Mouse (Mus musculus) intestine, embryonic 16.5 days (tissue): ENCODE data around the gene Fancc. TPM values are rescaled to one million over a fixed set of nuclear protein-coding genes. Genes with fewer than 3 reads are reported as not detected.

Experiments used
- ATAC-seq: fragments of 200-750 bp; cut with Nextera tagmentation; 2 replicates; pipeline ENCODE4 v1.8.0; 2017; ENCODE audit warnings: moderate TSS enrichment, moderate library complexity
- H3K27ac ChIP-seq: fragments of 300-500 bp; sonication (generic); 2 replicates; pipeline ENCODE4 v1.5.1; 2014; ENCODE audit warnings: mild to moderate bottlenecking, low read length
- H3K27me3 ChIP-seq: fragments of 300-500 bp; sonication (generic); replicated peaks from 2 replicates; pipeline ENCODE4 v1.6.1; 2014; ENCODE audit warnings: low read length, control low read depth, mixed read lengths; ENCODE audit not compliant: control insufficient read depth, insufficient read depth
- H3K36me3 ChIP-seq: fragments of 300-500 bp; sonication (generic); 2 replicates; pipeline ENCODE4 v1.6.1; 2014; ENCODE audit warnings: low read length, control low read depth; ENCODE audit not compliant: control insufficient read depth, insufficient read depth
- H3K4me1 ChIP-seq: fragments of 300-500 bp; sonication (generic); 2 replicates; pipeline ENCODE4 v1.6.1; 2014; ENCODE audit warnings: low read length, control low read depth, mixed read lengths; ENCODE audit not compliant: control insufficient read depth, insufficient read depth
- H3K4me2 ChIP-seq: fragments of 300-500 bp; sonication (generic); 2 replicates; pipeline ENCODE4 v1.6.1; 2014; ENCODE audit warnings: low read depth, low read length, control low read depth
- H3K4me3 ChIP-seq: fragments of 300-500 bp; sonication (generic); 2 replicates; pipeline ENCODE4 v1.5.1; 2014; ENCODE audit warnings: mild to moderate bottlenecking, low read length
- H3K9ac ChIP-seq: fragments of 300-500 bp; sonication (generic); 2 replicates; pipeline ENCODE4 v1.6.1; 2014; ENCODE audit warnings: low read depth, low read length
- H3K9me3 ChIP-seq: fragments of 300-500 bp; sonication (generic); 2 replicates; pipeline ENCODE4 v1.6.1; 2016; ENCODE audit warnings: low read length, control low read depth; ENCODE audit not compliant: control insufficient read depth
- whole genome bisulfite sequencing: fragments of 180-500 bp; shearing (Covaris S2); extraction: QIAGEN DNeasy Blood & Tissue Kit; methylation state at CpG from one replicate; pipeline ENCODE4 v1.1.7; 2014; 5-methylcytosine and 5-hydroxymethylcytosine counted together
- polyA plus RNA-seq: library from polyadenylated mRNA; unstranded; fragments of >200 nt; fragmentation: Nextera tagmentation; extraction: Ambion mirVana; gene quantifications from 2 replicates; pipeline ENCODE4 v1.2.1, GENCODE M21; 2015

Gene Fancc
- polyA plus RNA-seq, 1 experiment from 2014 or later, result 19.0 TPM

DNA sequence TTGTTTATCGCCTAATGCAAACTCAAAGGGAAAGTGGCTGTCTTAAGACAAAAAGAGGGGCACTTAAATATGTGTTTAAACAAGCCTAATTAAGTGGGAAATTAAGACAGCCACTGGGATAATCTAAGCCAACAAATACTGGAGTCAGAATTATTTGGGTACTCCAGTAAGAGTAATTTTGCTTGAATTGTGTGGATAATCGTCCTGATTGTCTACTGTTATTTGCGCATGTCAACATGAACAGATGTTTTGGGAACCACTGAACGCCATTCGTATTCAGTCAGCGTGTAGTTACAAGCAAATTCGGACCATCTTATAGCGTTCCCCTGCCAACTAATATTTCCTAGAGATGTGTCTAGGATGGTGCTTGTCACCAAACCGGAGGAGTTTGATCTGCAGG, 33.8 kb upstream of the Fancc start:
- no peak overlapping the region for H3K27ac ChIP-seq
- peaks cover 33% of the 10 kb centered on the region for H3K4me1 ChIP-seq
- no peaks in the 10 kb centered on the region for H3K9me3 ChIP-seq
- ATAC-seq, result no peak
- no peaks in the 10 kb centered on the region for H3K27me3 ChIP-seq
- 69% methylated on average over 9 of the region's 9 CpGs for WGBS
- H3K9ac ChIP-seq, result no peak overlapping the region
- H3K36me3 ChIP-seq, result peaks cover 28% of the 10 kb centered on the region
- no peak overlapping the region for H3K4me3 ChIP-seq
- H3K4me2 ChIP-seq, result no peak overlapping the region

DNA sequence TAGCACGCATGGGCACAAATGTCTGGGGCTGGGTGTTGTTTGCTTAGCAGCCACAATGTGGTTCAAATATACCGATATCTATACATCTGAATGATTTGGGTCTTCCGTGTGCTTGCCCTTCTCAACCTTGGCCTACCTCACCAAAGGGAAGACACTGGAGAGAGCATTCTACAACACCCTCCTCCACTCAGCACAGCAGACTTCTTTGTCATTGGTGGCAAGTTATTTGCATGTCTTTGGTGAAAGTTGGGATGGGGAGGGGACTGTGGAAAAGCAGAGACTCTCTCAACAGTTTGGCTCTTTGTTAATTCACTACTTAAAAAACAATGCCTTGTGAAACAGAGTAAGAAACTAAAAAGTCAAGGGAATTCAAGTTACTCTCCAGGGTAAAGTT, 33.3 kb upstream of the Fancc start:
- Histone ChIP-seq H3K36me3 (peaks cover 28% of the 10 kb centered on the region), H3K4me2 (no peak overlapping the region), H3K4me3 (no peak overlapping the region), H3K4me1 (peaks cover 35% of the 10 kb centered on the region), H3K27me3 (no peaks in the 10 kb centered on the region), H3K9ac (no peak overlapping the region), H3K27ac (no peak overlapping the region), H3K9me3 (no peaks in the 10 kb centered on the region)
- ATAC-seq, result no peak
- WGBS, result 49% methylated on average over 3 of the region's 3 CpGs

DNA sequence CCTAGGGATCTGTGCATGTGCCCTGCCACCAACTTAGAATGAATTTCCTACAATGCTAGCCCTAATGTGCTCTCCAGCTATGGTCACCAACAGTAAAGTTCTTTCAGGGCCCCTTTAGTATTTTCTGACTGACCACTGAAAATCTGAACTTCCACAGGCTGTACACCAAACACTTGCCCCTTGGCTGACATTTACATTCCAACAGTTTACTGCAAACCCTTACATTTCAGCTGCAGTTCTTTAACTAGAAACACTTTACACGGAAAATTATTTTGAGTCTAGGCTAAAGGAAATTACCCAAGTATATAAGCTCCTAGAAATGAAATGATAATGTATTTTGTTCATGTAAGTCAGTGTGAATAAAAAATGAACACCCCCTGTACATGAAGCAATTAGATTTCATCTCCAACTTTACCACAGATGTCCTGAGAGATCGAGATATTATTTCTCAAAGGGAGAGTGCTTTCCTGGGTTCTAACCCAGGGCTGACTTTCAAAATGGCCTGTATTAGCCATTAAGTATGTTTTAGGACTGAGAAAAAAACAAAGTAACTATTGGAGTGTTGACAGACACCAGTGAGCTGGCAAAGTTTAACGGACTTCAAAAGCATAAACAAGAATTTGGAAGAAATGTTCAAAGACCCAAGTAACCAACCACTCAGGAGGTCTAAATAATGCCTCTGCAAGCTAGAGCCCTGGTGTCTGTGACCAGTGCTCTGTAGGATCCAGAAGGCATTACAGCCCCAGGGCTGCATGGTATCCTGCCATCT, 32.7 kb upstream of the Fancc start:
- H3K36me3 ChIP-seq, result peaks cover 28% of the 10 kb centered on the region
- no peaks in the 10 kb centered on the region for H3K9me3 ChIP-seq
- WGBS, result 51% methylated on average over 3 of the region's 3 CpGs
- H3K27ac ChIP-seq, result no peak overlapping the region
- no peak for ATAC-seq
- H3K27me3 ChIP-seq, result no peaks in the 10 kb centered on the region
- no peak overlapping the region for H3K9ac ChIP-seq
- no peak overlapping the region for H3K4me3 ChIP-seq
- H3K4me1 ChIP-seq, result peaks cover 39% of the 10 kb centered on the region
- no peak overlapping the region for H3K4me2 ChIP-seq

DNA sequence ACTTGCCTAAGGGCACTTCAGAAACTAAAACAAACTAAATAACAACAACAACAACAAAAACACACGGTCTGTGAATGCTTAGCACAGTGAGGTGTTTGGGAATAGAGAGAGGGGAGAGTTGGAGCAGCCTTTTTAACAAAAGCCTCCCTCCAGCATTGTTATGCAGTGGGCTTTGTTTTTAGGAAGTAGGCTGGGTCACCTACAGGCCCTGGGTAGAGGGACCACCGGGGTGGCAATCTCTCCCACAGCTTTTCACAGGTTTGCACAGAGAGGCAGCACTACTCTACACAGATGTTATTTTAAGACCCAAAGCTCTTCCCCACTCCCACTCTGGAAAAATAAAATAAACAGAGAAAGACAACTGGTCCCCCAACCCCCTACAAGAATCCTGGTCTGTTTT, 31.8 kb upstream of the Fancc start:
- Histone ChIP-seq H3K27me3 (no peaks in the 10 kb centered on the region), H3K9ac (0 out of 2 replicates have a peak overlapping the region, but pooled peaks have one; percentile 16), H3K36me3 (peaks cover 24% of the 10 kb centered on the region), H3K9me3 (no peaks in the 10 kb centered on the region), H3K4me3 (no peak overlapping the region), H3K4me1 (peaks cover 43% of the 10 kb centered on the region), H3K4me2 (no peak overlapping the region), H3K27ac (peak overlapping the region; percentile 38)
- WGBS, result 35% methylated on average over 2 of the region's 2 CpGs
- ATAC-seq, result no peak

GRCm38 (mm10) chr13:63528164-63528675, 31.1 kb upstream of the Fancc start:
- H3K9me3 ChIP-seq, result no peaks in the 10 kb centered on the region
- no peak for ATAC-seq
- peaks cover 45% of the 10 kb centered on the region for H3K4me1 ChIP-seq
- peaks cover 22% of the 10 kb centered on the region for H3K36me3 ChIP-seq
- no peaks in the 10 kb centered on the region for H3K27me3 ChIP-seq
- no peak overlapping the region for H3K4me2 ChIP-seq
- peak overlapping the region; percentile 38 for H3K27ac ChIP-seq
- no peak overlapping the region for H3K4me3 ChIP-seq
- 30% methylated on average over 5 of the region's 5 CpGs for WGBS
- H3K9ac ChIP-seq, result no peak overlapping the region

DNA sequence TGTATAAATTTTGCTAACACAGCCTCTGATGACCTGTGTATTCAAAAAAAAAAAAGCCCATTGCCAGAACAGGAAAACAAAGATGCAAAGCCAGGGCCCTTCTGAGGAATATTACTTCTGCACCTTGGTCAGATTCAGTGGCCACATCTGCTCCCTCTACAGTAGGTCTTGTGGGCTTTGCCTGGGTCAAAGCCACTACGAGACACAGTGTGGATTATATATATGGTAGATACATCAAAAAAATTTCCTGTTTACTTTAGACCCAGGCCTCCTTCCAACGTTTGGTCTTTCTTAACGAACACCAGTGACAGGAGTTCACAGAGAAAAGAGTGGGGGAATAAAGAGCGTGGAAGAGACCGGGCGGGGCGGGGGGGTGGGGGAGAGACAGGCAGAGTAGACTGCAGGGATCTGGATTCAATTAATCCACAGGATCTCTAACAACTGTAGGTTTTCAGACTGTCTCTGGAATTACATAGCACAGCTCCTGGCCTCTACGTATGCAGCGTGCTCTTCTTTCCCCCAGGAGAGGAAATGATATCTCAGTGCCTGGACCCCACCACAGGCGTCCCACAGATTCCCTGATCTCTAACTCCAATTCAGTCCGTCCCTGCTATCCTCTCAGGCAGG, 28.6 kb upstream of the Fancc start:
- 0 out of 2 replicates have a peak overlapping the region, but pooled peaks have one; percentile 33 for H3K9ac ChIP-seq
- ATAC-seq, result peak; percentile 47
- 42% methylated on average over 11 of the region's 11 CpGs for WGBS

DNA sequence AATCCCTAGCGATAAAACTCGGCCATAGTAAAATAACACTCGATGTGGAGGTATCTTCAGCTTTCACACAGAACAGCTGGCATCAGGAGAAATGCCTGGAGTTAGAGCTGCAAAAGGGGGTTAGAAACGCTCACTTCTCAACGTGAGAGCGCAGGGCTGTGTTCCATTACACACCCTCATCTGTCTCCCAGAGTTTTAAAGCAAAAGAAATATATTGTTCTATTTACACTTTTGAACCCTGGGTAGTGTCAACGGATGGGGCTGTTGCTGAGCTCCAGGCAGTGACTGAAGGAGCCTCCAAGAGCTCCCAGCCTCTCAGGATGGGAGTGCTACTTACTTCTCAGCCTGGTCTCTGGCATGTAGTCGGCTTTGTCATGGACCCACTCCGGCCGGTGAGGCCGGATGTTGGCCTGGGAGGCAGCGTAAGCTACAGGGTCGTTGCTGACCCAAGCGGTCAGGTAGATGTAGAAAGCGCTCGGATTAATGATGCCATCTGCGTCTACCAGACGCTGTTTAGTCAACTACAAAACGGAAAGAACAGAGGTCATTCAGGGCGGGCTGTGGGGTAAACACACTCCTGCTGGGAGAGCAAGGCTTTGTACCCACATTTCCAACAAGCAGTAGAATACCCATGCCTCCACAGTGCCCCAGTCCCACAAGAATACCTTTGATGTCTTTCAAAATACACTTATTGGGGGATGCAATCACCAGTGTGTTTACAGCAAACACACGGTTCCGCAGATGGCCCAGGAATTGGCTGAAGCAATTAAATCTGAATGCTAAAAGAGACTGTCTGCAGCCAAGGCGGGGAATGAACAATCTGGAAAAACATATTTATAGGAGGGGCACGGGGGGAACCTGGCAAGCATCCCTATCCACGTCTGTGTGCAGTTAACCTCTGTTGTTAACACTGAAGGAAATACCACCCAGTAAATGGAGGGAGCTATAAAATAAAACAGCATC, 27.8 kb upstream of the Fancc start:
- Histone ChIP-seq H3K36me3 (peaks cover 10% of the 10 kb centered on the region), H3K4me3 (no peak overlapping the region), H3K27ac (peak overlapping the region; percentile 75), H3K4me2 (no peak overlapping the region), H3K4me1 (peaks cover 46% of the 10 kb centered on the region), H3K9me3 (no peaks in the 10 kb centered on the region), H3K9ac (no peak overlapping the region), H3K27me3 (no peaks in the 10 kb centered on the region)
- peak; percentile 25 for ATAC-seq
- 42% methylated on average over 25 of the region's 25 CpGs for WGBS

More for the DNA sequence above, 28.6 kb upstream of the Fancc start:
- H3K4me3 ChIP-seq, result no peak overlapping the region
- H3K4me2 ChIP-seq, result no peak overlapping the region
- H3K27me3 ChIP-seq, result no peaks in the 10 kb centered on the region
- peaks cover 46% of the 10 kb centered on the region for H3K4me1 ChIP-seq
- peaks cover 8% of the 10 kb centered on the region for H3K36me3 ChIP-seq
- peak overlapping the region; percentile 69 for H3K27ac ChIP-seq
- no peaks in the 10 kb centered on the region for H3K9me3 ChIP-seq

- Histone ChIP-seq H3K36me3 (peaks cover 17% of the 10 kb centered on the region), H3K9ac (no peak overlapping the region), H3K9me3 (no peaks in the 10 kb centered on the region), H3K4me2 (no peak overlapping the region), H3K27me3 (no peaks in the 10 kb centered on the region), H3K4me1 (peaks cover 42% of the 10 kb centered on the region), H3K4me3 (no peak overlapping the region), H3K27ac (peak overlapping the region; percentile 75)
- 0 out of 2 replicates have a peak, but pooled peaks have one; percentile 4 for ATAC-seq
- 51% methylated on average over 2 of the region's 2 CpGs for WGBS
These were observed 27.0 kb upstream of the Fancc start for GRCm38 (mm10) chr13:63524061-63524460.

DNA sequence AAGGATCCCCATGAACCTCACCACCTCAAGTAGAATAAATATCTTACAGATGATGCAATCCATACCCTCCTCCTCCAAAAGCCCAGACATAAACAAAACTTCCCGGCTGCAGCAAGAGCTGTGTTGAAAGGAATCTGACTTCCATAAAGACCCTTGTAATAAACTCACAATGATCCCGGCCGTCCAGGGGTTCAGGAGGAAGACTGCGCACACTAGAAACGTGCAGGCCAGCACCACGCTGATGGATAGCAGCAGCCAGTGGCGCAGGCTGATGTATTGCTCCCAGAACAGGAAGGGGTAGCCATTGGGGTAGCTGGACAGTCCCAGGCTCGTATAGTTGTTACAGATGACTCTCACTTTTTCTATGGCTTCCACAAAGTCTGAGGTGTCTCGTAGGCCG, 25.8 kb upstream of the Fancc start:
- Histone ChIP-seq H3K9ac (0 out of 2 replicates have a peak overlapping the region, but pooled peaks have one; percentile 19), H3K36me3 (peaks cover 25% of the 10 kb centered on the region), H3K4me1 (peaks cover 29% of the 10 kb centered on the region), H3K27ac (peak overlapping the region; percentile 75), H3K4me3 (no peak overlapping the region), H3K4me2 (no peak overlapping the region), H3K27me3 (no peaks in the 10 kb centered on the region), H3K9me3 (no peaks in the 10 kb centered on the region)
- ATAC-seq, result peak; percentile 37
- 34% methylated on average over 10 of the region's 10 CpGs for WGBS
